Mouse (Mus musculus): Measurements from ENCODE around the gene Shb.

Gene Shb

GRCm38 (mm10) chr4:45527562-45528354 lies 4.5 kb downstream of the Shb start:
- DNase-seq = peak; percentile 58

GRCm38 (mm10) chr4:45526846-45527561 lies 5.3 kb downstream of the Shb start:
- no peak for DNase-seq

DNA sequence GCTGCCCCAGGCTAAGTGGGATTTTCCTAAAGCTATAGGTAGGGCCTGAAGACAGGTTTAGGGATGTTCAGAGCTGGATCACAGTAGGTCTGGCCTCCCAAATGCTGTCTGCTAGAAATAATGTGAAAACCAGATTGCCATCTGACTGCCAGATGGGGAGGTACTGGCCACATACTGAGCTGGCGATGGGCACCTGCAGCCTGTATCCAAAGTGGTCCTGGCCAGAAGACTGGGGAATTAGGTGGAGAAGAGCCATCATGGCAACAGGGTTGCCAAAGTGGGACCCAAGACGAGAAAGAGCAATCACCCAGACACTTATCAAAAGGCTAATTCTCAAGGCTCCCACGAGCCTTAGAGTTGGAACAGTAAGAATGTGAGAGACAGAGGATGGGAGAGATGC lies 6.1 kb downstream of the Shb start:
- DNase-seq = no peak

- DNase-seq = no peak
Measured at GRCm38 (mm10) chr4:45525541-45525940, 6.7 kb downstream of the Shb start.

GRCm38 (mm10) chr4:45524602-45525001 lies 7.7 kb downstream of the Shb start:
- DNase-seq = peak; percentile 51

GRCm38 (mm10) chr4:45523360-45523759 lies 8.9 kb downstream of the Shb start:
- no peak for DNase-seq

- no peak for DNase-seq
Measured at GRCm38 (mm10) chr4:45522956-45523355, 9.3 kb downstream of the Shb start.

DNA sequence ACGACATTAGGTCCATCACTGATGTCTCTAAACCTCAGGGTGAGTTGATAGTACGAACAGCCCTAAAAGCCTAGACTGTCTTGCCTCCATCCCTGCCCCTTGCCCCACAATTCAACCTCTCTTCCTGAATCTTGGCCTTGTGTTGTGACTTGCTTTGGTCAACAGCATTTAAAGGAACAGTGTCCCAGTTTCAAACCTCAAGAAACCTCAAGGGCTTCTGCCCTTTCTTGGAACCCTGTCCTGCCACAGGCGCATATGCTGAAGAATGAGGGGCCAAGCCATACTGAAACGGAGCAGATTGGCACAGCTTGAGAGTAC lies 9.7 kb downstream of the Shb start:
- DNase-seq = no peak

DNA sequence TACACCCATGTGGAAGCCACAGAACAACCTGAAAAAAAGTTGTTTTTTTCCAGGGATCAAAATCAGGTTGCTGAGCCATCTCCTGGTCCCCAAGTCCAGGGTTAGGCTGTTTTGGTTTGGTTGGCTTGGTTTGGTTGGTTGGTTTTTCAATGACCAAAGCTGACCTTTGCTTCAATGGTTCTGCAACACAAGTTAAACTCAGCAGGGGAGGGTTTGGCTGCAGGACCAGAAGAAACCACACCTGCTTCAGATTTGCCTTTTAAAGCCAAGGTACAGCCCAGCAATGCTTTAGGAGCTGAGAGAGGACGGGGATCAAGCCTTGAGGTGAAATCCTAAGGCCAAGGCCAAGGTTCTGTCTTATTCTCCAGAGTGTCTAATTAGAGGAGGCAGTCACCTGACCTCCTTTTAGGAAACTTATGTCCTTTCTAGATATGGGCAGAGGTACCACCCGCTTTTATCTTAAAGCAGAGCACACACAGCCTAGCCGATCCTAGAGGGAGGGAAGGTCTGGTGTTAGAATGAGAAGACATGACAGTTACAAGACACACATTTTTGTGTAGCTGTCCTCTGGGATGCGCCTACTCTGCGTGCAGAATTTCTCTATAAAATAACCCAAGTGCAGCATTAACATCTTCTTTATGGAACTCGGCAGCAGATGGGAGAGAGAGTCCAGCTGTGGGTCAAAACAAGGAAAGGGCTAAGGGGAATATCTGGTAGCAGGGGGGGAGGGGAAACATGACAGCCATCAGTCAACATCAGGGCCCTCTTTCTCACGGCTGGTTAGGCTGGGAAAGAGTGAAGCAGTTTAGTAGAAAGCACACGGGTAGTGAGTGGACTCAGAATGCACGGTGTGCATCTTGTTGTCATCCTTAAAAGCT lies 10.3 kb downstream of the Shb start:
- peak; percentile 60 for DNase-seq

GRCm38 (mm10) chr4:45520375-45520774 lies 11.9 kb downstream of the Shb start:
- DNase-seq = no peak

GRCm38 (mm10) chr4:45517399-45517798 lies 14.9 kb downstream of the Shb start:
- DNase-seq = no peak

- DNase-seq = no peak
Measured at GRCm38 (mm10) chr4:45515894-45516293, 16.4 kb downstream of the Shb start.

DNA sequence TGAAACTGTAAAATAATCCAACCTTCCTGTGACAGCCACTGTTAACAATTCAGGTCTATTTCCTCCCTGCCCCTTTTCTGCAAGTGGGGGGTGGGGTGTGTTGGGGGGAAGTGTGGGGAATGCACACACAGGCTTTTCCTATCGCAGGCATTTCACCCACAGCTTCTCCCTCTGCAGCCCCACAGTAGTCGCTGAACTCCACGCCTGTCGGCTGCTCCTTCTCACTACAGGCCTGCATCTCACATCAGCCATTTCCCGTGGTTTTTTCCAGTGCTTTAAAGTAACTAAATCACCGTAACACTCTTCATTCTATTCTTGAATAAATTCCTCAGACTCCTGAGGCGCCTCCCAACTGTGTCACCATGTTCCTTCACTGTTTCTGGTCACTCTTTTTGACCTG lies 17.9 kb downstream of the Shb start:
- no peak for DNase-seq

DNA sequence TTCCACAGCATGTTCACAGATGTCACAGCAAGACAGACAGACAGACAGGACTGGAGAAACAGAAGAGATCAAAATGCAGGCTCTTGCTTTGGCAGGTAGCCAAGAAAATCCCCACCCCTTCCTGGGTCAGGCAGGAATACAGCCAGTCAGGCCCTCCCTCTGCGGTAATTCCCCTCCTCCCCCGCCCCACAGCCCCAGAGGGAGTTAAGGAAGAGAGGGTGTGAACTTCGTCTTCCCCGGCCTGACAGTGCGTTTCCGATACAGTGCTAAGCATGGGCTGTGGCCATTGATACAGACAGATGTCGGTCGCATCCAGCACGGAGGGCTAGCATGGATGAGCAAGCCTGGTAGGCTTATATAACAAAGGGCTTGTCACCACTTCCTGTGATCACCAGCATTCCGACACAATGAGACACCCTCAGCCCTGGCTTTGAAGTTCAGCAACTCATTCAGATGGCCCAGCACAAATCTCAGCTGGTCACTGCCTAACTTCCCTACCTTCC lies 18.4 kb downstream of the Shb start:
- DNase-seq = peak; percentile 76

GRCm38 (mm10) chr4:45513340-45513739 lies 18.9 kb downstream of the Shb start:
- DNase-seq = no peak

GRCm38 (mm10) chr4:45510163-45510562 lies 22.1 kb downstream of the Shb start:
- peak; percentile 41 for DNase-seq

DNA sequence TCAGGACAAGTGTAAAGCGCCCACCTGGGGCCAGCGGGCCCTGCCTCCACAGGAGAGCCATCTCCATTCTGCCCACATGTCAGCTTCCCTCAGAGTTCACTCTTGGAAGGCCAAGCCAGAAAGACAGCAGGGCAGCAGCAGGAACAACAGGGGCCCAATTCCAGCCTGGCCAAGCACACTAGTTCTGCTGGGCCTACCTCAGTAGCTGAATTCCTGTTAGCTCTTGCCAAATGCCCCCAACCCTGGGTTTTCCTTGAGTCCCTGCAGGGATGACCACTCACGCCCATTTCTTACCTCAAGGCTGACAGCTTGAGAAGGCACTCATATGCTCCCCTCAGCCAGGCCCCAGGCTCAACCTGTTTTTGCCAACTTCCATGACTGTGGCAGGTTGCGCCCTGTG lies 22.9 kb downstream of the Shb start:
- no peak for DNase-seq

- no peak for DNase-seq
Measured at GRCm38 (mm10) chr4:45508469-45508868, 23.8 kb downstream of the Shb start.

DNA sequence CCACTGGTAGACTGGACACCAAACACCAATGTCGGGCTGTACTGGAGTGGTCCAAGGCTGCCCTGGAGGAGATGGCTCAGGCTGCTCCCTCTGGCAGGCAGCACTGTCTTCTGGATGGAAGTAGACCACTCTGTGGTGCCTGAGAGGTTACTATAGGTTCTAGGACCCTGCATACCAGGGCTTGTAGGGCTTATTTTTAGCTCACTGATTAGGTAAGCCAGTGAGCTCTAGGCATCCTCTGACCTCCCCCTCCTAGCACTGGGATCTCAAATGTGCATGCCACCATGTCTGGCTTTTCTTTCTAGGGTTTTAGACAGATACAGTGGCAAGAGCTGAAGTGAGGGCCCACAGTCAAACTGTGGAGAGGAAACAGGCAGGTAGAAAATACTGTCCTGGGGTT lies 24.8 kb downstream of the Shb start:
- DNase-seq = no peak

DNA sequence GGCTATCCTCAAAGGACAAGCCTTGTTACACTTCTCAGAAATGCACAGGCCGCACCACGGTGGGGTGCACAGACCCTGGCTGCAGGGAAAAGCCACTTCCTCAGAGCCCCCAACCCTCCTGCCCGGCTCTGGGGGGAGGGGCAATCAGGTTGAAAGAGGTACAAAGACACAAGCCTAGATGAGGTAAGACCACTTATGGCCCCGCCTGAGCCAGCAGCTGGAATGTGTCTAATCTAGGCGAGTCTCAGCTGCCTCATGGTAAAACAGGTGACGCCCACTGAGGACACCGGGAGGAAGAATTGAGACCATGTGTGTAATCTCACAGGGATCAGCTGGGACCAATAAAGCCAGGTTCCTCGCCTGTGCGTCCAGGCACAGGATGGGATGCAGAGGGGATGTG lies 25.2 kb downstream of the Shb start:
- no peak for DNase-seq

DNA sequence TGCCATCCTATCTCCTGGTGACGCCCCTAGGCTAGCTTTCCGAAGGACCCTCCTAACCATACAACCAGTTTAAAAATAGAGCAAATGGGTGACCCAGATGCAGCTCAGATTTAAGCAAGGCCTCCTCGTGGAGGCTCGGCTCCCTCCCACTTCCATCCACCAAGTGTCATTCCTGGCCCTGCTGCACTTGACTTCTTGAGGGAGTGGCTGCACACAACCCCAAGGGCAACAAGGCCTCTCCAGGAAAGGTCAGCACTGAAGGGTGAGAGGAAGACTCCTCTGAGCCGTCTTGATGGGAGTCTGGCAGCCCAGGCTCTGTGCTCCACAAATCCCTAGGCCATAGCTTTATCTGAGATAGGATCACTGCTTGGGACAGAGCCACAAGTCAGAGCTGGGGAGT lies 25.7 kb downstream of the Shb start:
- no peak for DNase-seq

DNA sequence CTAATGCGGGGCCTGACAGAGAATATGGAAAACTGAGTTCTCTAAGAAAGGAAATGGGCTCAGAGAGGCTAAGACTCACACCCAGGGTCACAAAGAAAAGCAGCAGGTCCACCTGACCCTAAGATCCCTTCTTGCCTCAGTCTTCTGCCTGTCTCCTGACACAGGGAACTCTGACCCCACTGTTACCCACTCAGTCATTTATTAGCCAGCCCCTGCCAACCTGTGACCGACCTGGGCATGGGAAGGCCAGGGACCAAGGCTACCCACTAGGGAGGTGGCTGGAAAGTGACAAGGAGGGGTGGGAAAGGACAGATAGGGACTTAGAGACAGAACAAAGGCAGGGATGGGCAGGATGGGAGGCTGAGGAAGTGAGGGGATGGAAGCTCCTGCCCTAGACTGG lies 26.6 kb downstream of the Shb start:
- no peak for DNase-seq

DNA sequence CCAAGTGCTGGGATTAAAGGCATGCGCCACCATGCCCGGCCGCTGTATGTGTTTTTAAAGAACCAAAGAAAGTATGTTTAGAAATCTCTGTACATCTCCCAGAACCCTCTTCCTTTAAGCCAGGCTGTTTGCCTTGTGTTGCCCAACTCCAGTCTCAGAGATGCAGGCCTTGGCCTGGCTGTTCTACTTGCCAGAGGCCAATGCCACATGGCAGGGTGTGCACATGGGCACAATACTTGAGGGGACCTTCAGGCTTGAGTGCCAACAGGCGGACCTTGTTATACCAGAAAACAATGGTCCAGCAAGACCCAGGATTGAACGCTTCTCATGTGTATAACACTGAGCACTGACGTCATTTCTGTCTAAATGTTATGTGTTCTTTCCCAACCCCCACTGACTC lies 27.1 kb downstream of the Shb start:
- DNase-seq = no peak

All from liver (tissue).